Mouse (Mus musculus) olfactory bulb, adult 2 months (tissue): ENCODE data around the gene Zfp143. TPM values are rescaled to one million over a fixed set of nuclear protein-coding genes. Genes with fewer than 3 reads are reported as not detected.
"Not testable (repeated sequence)": the region's sequence is repeated elsewhere in the genome, so short reads cannot be mapped to it uniquely, and the experiment has no call there.

Source experiments
- H3K27ac ChIP-seq: fragments of 200-500 bp; 2 replicates; pipeline ENCODE4 v1.5.1; 2012; ENCODE audit warnings: low read depth, low read length; ENCODE audit not compliant: insufficient read depth
- H3K4me1 ChIP-seq: fragments of 200-500 bp; 2 replicates; pipeline ENCODE4 v1.6.1; 2012; ENCODE audit warnings: low read length; ENCODE audit not compliant: control insufficient read depth, insufficient read depth
- H3K4me3 ChIP-seq: fragments of 200-500 bp; 2 replicates; pipeline ENCODE4 v1.5.1; 2012; ENCODE audit warnings: mild to moderate bottlenecking, low read depth, low read length, moderate library complexity; ENCODE audit not compliant: insufficient read depth
- CTCF ChIP-seq: fragments of 200-500 bp; IDR thresholded peaks from 2 replicates; pipeline ENCODE4 v1.5.1; 2012; ENCODE audit warnings: low read depth, mild to moderate bottlenecking, low read length, moderate library complexity; ENCODE audit not compliant: insufficient read depth
- POLR2A ChIP-seq: fragments of 200-500 bp; IDR thresholded peaks from 2 replicates; pipeline ENCODE4 v1.6.1; 2012; ENCODE audit warnings: mild to moderate bottlenecking, low read depth, low read length, moderate library complexity; ENCODE audit not compliant: insufficient read depth
- WGBS: fragments of 180-500 bp; shearing (Covaris S2); methylation state at CpG from one replicate; pipeline ENCODE4 v1.1.7; 2018; 5-methylcytosine and 5-hydroxymethylcytosine counted together
- polyA plus RNA-seq: library from polyadenylated mRNA; stranded (reverse); fragments of >200 nt; gene quantifications from 2 replicates; pipeline ENCODE4 v1.2.4, GENCODE M21; 2012; ENCODE audit warnings: low replicate concordance; ENCODE audit not compliant: missing spikeins, insufficient read depth, insufficient read length

Zfp143 gene
- polyA plus RNA-seq, 1 experiment, result not detected

DNA sequence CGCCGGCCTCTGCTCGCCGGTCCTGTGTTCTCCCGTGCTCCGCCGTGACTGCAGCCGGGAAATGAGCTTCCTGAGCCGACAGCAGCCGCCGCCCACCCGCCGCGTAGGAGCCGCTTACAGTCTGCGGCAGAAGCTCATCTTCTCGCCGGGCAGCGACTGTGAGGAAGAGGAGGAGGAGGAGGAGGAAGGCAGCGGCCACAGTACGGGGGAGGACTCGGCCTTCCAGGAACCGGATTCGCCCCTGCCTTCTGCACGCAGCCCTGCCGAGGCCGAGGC is 61.2 kb downstream of the Zfp143 start:
- Histone ChIP-seq H3K27ac (peak overlapping the region; percentile 61), H3K4me3 (peak overlapping the region; percentile 83), H3K4me1 (peaks cover 7% of the 10 kb centered on the region; the same call in 1 of the 2 replicates)
- WGBS, result under 1% methylated on average over 27 of the region's 27 CpGs
- TF ChIP-seq POLR2A (no peak), CTCF (no peak)

DNA sequence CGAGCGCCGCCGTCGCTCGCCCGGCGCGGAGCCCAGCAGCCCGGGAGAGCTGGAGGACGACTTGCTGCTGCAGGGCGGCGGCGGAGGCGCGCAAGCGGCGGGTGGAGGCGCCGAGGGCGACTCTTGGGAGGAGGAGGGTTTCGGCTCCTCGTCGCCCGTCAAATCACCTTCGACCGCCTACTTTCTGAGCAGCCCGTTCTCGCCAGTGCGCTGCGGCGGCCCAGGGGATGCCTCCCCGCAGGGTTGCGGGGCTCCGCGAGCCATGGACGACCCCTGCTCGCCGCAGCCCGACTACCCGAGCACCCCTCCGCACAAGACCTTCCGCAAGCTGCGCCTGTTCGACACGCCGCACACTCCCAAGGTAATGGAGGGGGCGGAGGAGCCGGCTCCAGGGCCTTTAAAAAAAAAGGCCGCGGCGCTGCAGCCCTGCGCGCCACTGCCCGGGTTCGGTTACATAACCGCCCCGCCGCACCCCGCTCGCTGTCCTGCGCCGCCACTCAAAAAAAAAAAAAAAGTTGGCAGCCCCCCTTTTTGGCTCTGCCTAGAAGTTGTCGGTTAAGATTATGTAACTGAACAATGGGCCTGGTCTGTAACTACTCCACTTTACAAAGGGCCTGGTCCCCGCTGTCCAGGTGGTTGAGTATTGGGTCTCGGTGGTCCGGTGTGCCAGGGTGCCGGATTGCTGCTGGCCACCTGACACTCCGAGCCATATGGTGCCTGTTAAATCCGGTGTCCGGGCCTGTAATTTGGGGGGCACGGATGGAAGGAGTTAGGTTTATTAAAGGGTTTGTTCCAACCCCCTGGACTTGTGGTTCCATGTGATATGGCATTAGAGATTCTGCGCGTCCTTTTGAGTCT is 61.8 kb downstream of the Zfp143 start:
- Histone ChIP-seq H3K4me3 (peak overlapping the region; percentile 83), H3K4me1 (peaks cover 6% of the 10 kb centered on the region; the same call in 1 of the 2 replicates), H3K27ac (peak overlapping the region; percentile 65)
- WGBS, result under 1% methylated on average over 74 of the region's 74 CpGs
- TF ChIP-seq CTCF, result no peak
- TF ChIP-seq POLR2A, result no peak

DNA sequence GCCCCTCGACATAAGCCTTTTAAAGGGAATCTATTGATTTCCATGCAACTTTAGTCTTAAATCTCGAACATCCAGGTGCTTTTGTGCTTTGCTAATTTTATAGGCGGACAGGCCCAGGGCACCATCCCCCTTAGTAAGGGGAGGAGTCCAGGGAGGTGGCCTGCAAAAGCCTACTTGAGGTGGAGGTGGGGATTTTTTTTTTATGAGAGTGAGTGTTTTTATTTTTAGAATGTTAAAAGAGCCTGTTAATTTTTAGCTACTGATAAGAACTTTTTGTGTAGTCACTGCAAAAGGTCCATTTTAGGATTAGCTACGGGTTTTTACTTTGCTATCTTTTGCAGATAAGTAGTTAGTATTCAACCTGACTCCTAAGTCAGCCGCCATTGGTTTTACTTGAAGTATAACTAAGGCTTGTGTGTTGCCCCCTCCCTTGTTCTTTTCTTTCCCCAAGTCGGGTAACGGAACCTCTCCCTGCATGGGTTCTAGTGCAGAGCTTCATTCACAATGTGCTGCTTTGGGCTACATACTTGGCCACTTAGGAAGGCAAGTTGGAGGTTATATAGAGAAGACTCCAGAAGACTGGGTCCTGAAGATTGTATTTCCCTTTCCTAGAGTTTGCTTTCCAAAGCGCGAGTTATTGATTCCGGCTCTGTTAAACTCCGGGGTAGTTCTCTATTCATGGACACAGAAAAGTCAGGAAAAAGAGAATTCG is 63.0 kb downstream of the Zfp143 start:
- TF ChIP-seq POLR2A (no peak), CTCF (no peak)
- Histone ChIP-seq H3K4me1 (peaks cover 6% of the 10 kb centered on the region; the same call in 1 of the 2 replicates), H3K27ac (no peak overlapping the region), H3K4me3 (no peak overlapping the region)
- 63% methylated on average over 12 of the region's 12 CpGs for WGBS

DNA sequence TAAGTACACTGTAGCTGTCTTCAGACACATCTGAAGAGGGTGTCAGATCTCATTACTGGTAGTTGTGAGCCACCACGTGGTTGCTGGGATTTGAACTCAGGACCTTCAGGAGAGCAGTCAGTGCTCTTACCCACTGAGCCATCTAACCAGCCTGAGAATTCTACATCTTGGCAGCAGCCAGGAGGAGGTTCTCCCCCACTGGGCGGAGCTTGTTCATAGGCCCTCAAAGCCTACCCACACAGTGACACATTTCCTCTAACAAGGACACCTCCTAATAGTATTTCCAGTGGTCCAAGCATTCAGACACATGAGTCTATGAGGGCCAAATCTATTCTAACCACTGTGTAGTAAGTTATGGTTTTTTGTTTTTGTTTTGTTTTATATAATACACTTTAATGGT is 67.5 kb downstream of the Zfp143 start:
- Histone ChIP-seq H3K4me3 (no peak overlapping the region), H3K27ac (no peak overlapping the region), H3K4me1 (no peaks in the 10 kb centered on the region)
- 92% methylated on average over 2 of the region's 2 CpGs for WGBS
- TF ChIP-seq POLR2A (no peak), CTCF (no peak)

DNA sequence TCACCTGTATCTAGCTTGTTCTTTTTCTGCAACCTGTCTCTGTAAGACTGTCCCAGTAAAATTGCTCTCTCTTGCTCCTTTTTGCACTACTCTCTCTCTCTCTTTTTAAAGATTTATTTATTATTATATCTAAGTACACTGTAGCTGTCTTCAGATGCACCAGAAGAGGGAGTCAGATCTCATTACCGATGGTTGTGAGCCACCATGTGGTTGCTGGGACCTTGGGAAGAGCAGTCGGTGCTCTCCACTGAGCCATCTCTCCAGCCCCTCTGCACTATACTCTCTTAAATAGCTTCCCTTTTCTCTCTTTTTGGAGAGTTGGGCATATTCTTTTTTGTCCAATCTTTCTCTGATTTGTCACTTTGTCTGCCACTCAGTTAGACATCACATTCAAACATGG is 71.3 kb downstream of the Zfp143 start:
- not testable (repeated sequence) for H3K4me1 ChIP-seq, H3K27ac ChIP-seq, H3K4me3 ChIP-seq
- 92% methylated on average over 2 of the region's 2 CpGs for WGBS

DNA sequence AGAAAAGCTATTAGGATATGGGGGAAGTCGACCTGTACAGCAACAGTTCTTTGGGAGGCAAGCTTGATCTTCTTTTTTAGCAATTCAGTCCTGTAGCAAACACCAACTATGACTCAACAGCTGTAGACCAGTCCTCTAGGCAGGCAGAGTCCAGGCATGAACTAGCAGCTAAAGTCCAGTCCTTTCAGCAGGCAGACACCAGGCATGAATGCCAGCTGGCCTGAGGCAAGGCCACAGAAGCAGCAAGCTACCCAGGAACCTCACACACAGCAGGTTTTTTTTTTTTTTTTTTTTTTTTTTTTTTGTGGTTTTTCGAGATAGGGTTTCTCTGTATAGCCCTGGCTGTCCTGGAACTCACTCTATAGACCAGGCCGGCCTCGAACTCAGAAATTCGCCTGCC is 73.0 kb downstream of the Zfp143 start:
- Histone ChIP-seq H3K4me1 (peaks cover under 1% of the 10 kb centered on the region; the same call in 1 of the 2 replicates), H3K27ac (no peak overlapping the region), H3K4me3 (no peak overlapping the region)
- WGBS, result 97% methylated on average over 5 of the region's 5 CpGs
- no peak for TF ChIP-seq POLR2A
- no peak for TF ChIP-seq CTCF

DNA sequence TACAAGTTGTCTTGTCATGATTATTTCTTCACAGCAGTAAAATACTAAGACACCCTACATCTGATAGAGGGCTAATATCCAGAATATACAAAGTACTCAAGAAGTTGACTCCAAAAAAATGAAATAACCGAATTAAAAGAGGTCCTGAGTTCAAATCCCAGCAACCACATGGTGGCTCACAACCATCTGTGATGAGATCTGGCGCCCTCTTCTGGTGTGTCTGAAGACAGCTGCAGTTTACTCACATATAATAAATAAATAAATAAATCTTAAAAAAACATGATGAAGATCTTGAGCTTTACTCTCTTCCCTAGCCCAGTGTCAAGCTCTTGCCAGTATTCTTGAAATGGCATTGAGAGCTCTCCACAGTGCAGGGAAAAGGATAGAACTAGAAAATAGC is 77.5 kb downstream of the Zfp143 start:
- WGBS, result 91% methylated on average over 2 of the region's 2 CpGs
- H3K27ac ChIP-seq, result no peak overlapping the region

DNA sequence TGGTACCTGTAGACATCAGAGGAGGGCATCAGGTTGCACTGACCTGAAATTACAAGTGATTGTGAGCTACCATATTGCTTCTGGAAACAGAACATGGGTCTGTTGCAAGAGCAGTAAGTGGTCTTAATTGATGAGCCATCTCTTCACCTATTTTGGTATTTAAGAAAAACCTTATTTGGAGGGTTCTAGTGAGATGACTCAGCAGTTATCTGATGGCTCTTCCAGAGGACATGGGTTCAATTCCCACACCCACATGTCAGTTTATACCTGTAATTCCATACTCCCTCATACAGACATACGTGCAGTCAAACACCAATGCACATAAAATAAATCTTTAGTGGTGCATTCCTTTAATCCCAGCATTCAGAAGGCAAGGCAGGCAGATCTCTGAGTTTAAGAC is 82.8 kb downstream of the Zfp143 start:
- Histone ChIP-seq H3K4me1 (peaks cover 2% of the 10 kb centered on the region; the same call in 1 of the 2 replicates), H3K27ac (no peak overlapping the region), H3K4me3 (no peak overlapping the region)
- TF ChIP-seq CTCF (no peak), POLR2A (no peak)
- 100% methylated on average over 1 of the region's 1 CpGs for WGBS

More for the DNA sequence above, 77.5 kb downstream of the Zfp143 start:
- no peak overlapping the region for H3K4me3 ChIP-seq
- peaks cover 2% of the 10 kb centered on the region; the same call in 1 of the 2 replicates for H3K4me1 ChIP-seq
- TF ChIP-seq CTCF, result no peak
- TF ChIP-seq POLR2A, result no peak

Other genes with a start within 250 kb of the Zfp143 start
- gene Scube2, start 195.5 kb upstream of the Zfp143 start, polyA plus RNA-seq, result not detected in 2 replicates
- 223 TPM in 1 of 2 replicates, not detected in the other for gene Dennd5a, start 100.7 kb upstream of the Zfp143 start, polyA plus RNA-seq
- gene Tmem41b, start 74.3 kb upstream of the Zfp143 start, polyA plus RNA-seq, result not detected in 2 replicates
- not detected in 2 replicates for gene Ipo7, start 42.9 kb upstream of the Zfp143 start, polyA plus RNA-seq
- gene Wee1, start 60.8 kb downstream of the Zfp143 start, polyA plus RNA-seq, result not detected in 2 replicates
- not detected in 2 replicates for gene Swap70, start 160.5 kb downstream of the Zfp143 start, polyA plus RNA-seq